Mouse (Mus musculus): ENCODE results near the gene Tecta. TPM values are rescaled to one million over a fixed set of nuclear protein-coding genes. Genes with fewer than 3 reads are reported as not detected.

Gene Tecta
- total RNA-seq, 1 experiment: 0.09 TPM

DNA sequence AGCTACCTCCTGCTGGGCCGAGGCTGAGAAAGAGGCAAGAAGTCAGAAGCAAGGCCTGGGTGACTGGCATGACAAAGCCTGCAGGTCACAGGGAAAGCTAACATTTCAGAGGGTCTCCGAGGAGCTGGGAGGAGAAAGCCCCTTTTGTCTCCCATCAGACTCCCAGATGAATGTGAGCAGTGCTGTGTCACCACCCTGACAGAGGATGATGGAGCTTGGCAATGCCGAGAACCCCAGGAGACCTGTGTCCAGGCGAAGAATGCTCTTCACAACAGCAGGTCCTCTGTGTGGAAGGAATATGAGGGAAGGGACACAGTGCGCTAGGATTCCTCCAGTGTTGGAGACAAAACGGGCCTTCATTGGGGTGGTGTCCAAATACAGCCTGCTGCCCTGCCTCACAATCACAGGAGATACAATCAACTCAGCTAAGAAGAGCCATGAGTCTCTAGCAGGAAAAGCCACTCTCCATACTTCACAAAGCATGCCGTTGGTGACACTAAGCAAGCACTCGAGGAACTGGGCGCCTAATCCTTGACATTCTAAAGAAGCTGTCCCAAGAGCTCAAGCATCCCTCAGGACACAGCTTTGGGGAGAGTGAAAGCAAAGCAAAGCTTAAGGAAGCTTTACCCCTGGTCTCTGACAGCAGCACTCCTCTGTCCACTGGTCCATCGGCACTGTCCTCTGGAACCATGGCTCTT lies 27.1 kb upstream of the Tecta start:
- H3K27ac ChIP-seq (ENCODE audit: insufficient read depth, low read depth, low read length, poor library complexity, severe bottlenecking): no peak overlapping the region
- peaks cover 9% of the 10 kb centered on the region; the same call in 1 of the 2 replicates for H3K36me3 ChIP-seq (ENCODE audit: control insufficient read depth, insufficient read depth, low read length, poor library complexity, severe bottlenecking)
- in situ Hi-C loops (cut with MboI; ENCODE audit: low sequenced_read_pairs in 2 of 2, unreplicated experiment in 2 of 2): no loop called here
- no peak overlapping the region for H3K4me3 ChIP-seq (ENCODE audit: insufficient read depth in 1 of 2, low read depth in 1 of 2, low read length in 2 of 2, poor library complexity in 1 of 2, severe bottlenecking in 1 of 2)
- no peak for TF ChIP-seq MAFK (IDR thresholded peaks at IDR 0.05; ENCODE audit: insufficient read depth, low read depth, low read length)
- TF ChIP-seq CHD2 (IDR thresholded peaks at IDR 0.05; ENCODE audit: low read depth, low read length): no peak
- TF ChIP-seq ZC3H11A (IDR thresholded peaks at IDR 0.05; ENCODE audit: borderline replicate concordance, low read depth, low read length): no peak
- no peak for TF ChIP-seq ZNF384 (IDR thresholded peaks at IDR 0.05; ENCODE audit: low read depth, low read length)
- TF ChIP-seq HCFC1 (IDR thresholded peaks at IDR 0.05; ENCODE audit: borderline replicate concordance, insufficient read depth, low read length): no peak
- no peaks in the 10 kb centered on the region for H3K9me3 ChIP-seq (ENCODE audit: control insufficient read depth, insufficient read depth, low read depth, low read length)
- no peak for DNase-seq (ENCODE audit: low read depth, low spot score)
- 0 out of 4 replicates have a peak, but pooled peaks cover 0 to 2% of the 10 kb centered on the region in 2 experiments for H3K4me1 ChIP-seq (ENCODE audit: control insufficient read depth in 2 of 2, insufficient read depth in 2 of 2, low read length in 2 of 2, poor library complexity in 1 of 2)
- H3K9ac ChIP-seq (ENCODE audit: insufficient read depth, low read depth, low read length, poor library complexity, severe bottlenecking): no peak overlapping the region

- in situ Hi-C loops (cut with MboI; ENCODE audit: low sequenced_read_pairs in 2 of 2, unreplicated experiment in 2 of 2): no loop called here
- H3K27ac ChIP-seq (ENCODE audit: insufficient read depth, low read depth, low read length, poor library complexity, severe bottlenecking): no peak overlapping the region
- H3K9me3 ChIP-seq (ENCODE audit: control insufficient read depth, insufficient read depth, low read depth, low read length): no peaks in the 10 kb centered on the region
- no peak overlapping the region for H3K4me3 ChIP-seq (ENCODE audit: insufficient read depth in 1 of 2, low read depth in 1 of 2, low read length in 2 of 2, poor library complexity in 1 of 2, severe bottlenecking in 1 of 2)
- no peak overlapping the region for H3K9ac ChIP-seq (ENCODE audit: insufficient read depth, low read depth, low read length, poor library complexity, severe bottlenecking)
- DNase-seq (ENCODE audit: low read depth, low spot score): no peak
- TF ChIP-seq CHD2 (IDR thresholded peaks at IDR 0.05; ENCODE audit: low read depth, low read length) (no peak), MAFK (IDR thresholded peaks at IDR 0.05; ENCODE audit: insufficient read depth, low read depth, low read length) (no peak), ZC3H11A (IDR thresholded peaks at IDR 0.05; ENCODE audit: borderline replicate concordance, low read depth, low read length) (no peak), ZNF384 (IDR thresholded peaks at IDR 0.05; ENCODE audit: low read depth, low read length) (no peak), HCFC1 (IDR thresholded peaks at IDR 0.05; ENCODE audit: borderline replicate concordance, insufficient read depth, low read length) (no peak)
- peaks cover 11% of the 10 kb centered on the region; the same call in 1 of the 2 replicates for H3K36me3 ChIP-seq (ENCODE audit: control insufficient read depth, insufficient read depth, low read length, poor library complexity, severe bottlenecking)
- peaks cover 0 to 2% of the 10 kb centered on the region in 2 experiments; a peak in 1 of 4 replicates for H3K4me1 ChIP-seq (ENCODE audit: control insufficient read depth in 2 of 2, insufficient read depth in 2 of 2, low read length in 2 of 2, poor library complexity in 1 of 2)
These were observed 23.9 kb upstream of the Tecta start for GRCm38 (mm10) chr9:42423649-42424048.

GRCm38 (mm10) chr9:42419687-42420086 lies 20.0 kb upstream of the Tecta start:
- no peaks in the 10 kb centered on the region for H3K9me3 ChIP-seq (ENCODE audit: control insufficient read depth, insufficient read depth, low read depth, low read length)
- DNase-seq (ENCODE audit: low read depth, low spot score): no peak
- peaks cover 12% of the 10 kb centered on the region; the same call in 1 of the 2 replicates for H3K36me3 ChIP-seq (ENCODE audit: control insufficient read depth, insufficient read depth, low read length, poor library complexity, severe bottlenecking)
- H3K27ac ChIP-seq (ENCODE audit: insufficient read depth, low read depth, low read length, poor library complexity, severe bottlenecking): no peak overlapping the region
- no peak overlapping the region for H3K9ac ChIP-seq (ENCODE audit: insufficient read depth, low read depth, low read length, poor library complexity, severe bottlenecking)
- in situ Hi-C loops (cut with MboI; ENCODE audit: low sequenced_read_pairs in 2 of 2, unreplicated experiment in 2 of 2): no loop called here
- peaks cover 2 to 5% of the 10 kb centered on the region in 2 experiments; a peak in 1 of 4 replicates for H3K4me1 ChIP-seq (ENCODE audit: control insufficient read depth in 2 of 2, insufficient read depth in 2 of 2, low read length in 2 of 2, poor library complexity in 1 of 2)
- TF ChIP-seq ZC3H11A (IDR thresholded peaks at IDR 0.05; ENCODE audit: borderline replicate concordance, low read depth, low read length) (no peak), HCFC1 (IDR thresholded peaks at IDR 0.05; ENCODE audit: borderline replicate concordance, insufficient read depth, low read length) (no peak), CHD2 (IDR thresholded peaks at IDR 0.05; ENCODE audit: low read depth, low read length) (no peak), ZNF384 (IDR thresholded peaks at IDR 0.05; ENCODE audit: low read depth, low read length) (no peak), MAFK (IDR thresholded peaks at IDR 0.05; ENCODE audit: insufficient read depth, low read depth, low read length) (no peak)
- no peak overlapping the region for H3K4me3 ChIP-seq (ENCODE audit: insufficient read depth in 1 of 2, low read depth in 1 of 2, low read length in 2 of 2, poor library complexity in 1 of 2, severe bottlenecking in 1 of 2)

GRCm38 (mm10) chr9:42418786-42419185 lies 19.1 kb upstream of the Tecta start:
- no peak overlapping the region for H3K9ac ChIP-seq (ENCODE audit: insufficient read depth, low read depth, low read length, poor library complexity, severe bottlenecking)
- peaks cover under 1 to 6% of the 10 kb centered on the region in 2 experiments; a peak in 1 of 4 replicates for H3K4me1 ChIP-seq (ENCODE audit: control insufficient read depth in 2 of 2, insufficient read depth in 2 of 2, low read length in 2 of 2, poor library complexity in 1 of 2)
- TF ChIP-seq CHD2 (IDR thresholded peaks at IDR 0.05; ENCODE audit: low read depth, low read length) (no peak), MAFK (IDR thresholded peaks at IDR 0.05; ENCODE audit: insufficient read depth, low read depth, low read length) (no peak), ZC3H11A (IDR thresholded peaks at IDR 0.05; ENCODE audit: borderline replicate concordance, low read depth, low read length) (no peak), ZNF384 (IDR thresholded peaks at IDR 0.05; ENCODE audit: low read depth, low read length) (no peak)
- H3K27ac ChIP-seq (ENCODE audit: insufficient read depth, low read depth, low read length, poor library complexity, severe bottlenecking): no peak overlapping the region
- no peaks in the 10 kb centered on the region for H3K9me3 ChIP-seq (ENCODE audit: control insufficient read depth, insufficient read depth, low read depth, low read length)
- in situ Hi-C loops (cut with MboI; ENCODE audit: low sequenced_read_pairs in 2 of 2, unreplicated experiment in 2 of 2): no loop called here
- H3K36me3 ChIP-seq (ENCODE audit: control insufficient read depth, insufficient read depth, low read length, poor library complexity, severe bottlenecking): peaks cover 12% of the 10 kb centered on the region; the same call in 1 of the 2 replicates
- no peak overlapping the region for H3K4me3 ChIP-seq (ENCODE audit: insufficient read depth in 1 of 2, low read depth in 1 of 2, low read length in 2 of 2, poor library complexity in 1 of 2, severe bottlenecking in 1 of 2)
- DNase-seq (ENCODE audit: low read depth, low spot score): no peak
